Mouse (Mus musculus) T-cell, adult 2 months (primary cell): ENCODE data around the gene Cep128.
"Not testable (repeated sequence)": the region's sequence is repeated elsewhere in the genome, so short reads cannot be mapped to it uniquely, and the experiment has no call there.

ENCODE experiments used
- DNase-seq: peaks from one replicate; pipeline ENCODE4 v3.0.0; 2022; ENCODE audit warnings: low spot score

Gene Cep128

GRCm38 (mm10) chr12:91384281-91385017 is at the start of gene Cep128, which contains the start of gene Tshr:
Cep128 (minus strand) TSS chr12:91384409.
Tshr (plus strand) TSS chr12:91384563.
- peak; percentile 93 for DNase-seq

GRCm38 (mm10) chr12:91427129-91427528 is 42.9 kb upstream of the Cep128 start:
- DNase-seq: no peak

GRCm38 (mm10) chr12:91426499-91426898 is 42.3 kb upstream of the Cep128 start:
- no peak for DNase-seq

GRCm38 (mm10) chr12:91423125-91423820 is 39.1 kb upstream of the Cep128 start:
- DNase-seq: peak; percentile 51

GRCm38 (mm10) chr12:91421272-91421671 is 37.1 kb upstream of the Cep128 start:
- no peak for DNase-seq

GRCm38 (mm10) chr12:91418791-91419190 is 34.6 kb upstream of the Cep128 start:
- peak; percentile 46 for DNase-seq

GRCm38 (mm10) chr12:91416828-91417227 is 32.6 kb upstream of the Cep128 start:
- no peak for DNase-seq

- no peak for DNase-seq
Measured at GRCm38 (mm10) chr12:91415112-91415511, 30.9 kb upstream of the Cep128 start.

- DNase-seq: no peak
Measured at GRCm38 (mm10) chr12:91412461-91413182, 28.4 kb upstream of the Cep128 start.

- no peak for DNase-seq
Measured at GRCm38 (mm10) chr12:91410306-91410705, 26.1 kb upstream of the Cep128 start.

- DNase-seq: no peak
Measured at GRCm38 (mm10) chr12:91401049-91401352, 16.8 kb upstream of the Cep128 start.

- DNase-seq: peak; percentile 28
Measured at GRCm38 (mm10) chr12:91400232-91401048, 16.2 kb upstream of the Cep128 start.

GRCm38 (mm10) chr12:91383516-91384264 is 519 bp downstream of the Cep128 start:
- no peak for DNase-seq

GRCm38 (mm10) chr12:91369173-91369572 is 15.0 kb downstream of the Cep128 start:
- DNase-seq: no peak

- DNase-seq: no peak
Measured at GRCm38 (mm10) chr12:91353783-91354182, 30.4 kb downstream of the Cep128 start.

GRCm38 (mm10) chr12:91338656-91339055 is 45.6 kb downstream of the Cep128 start:
- not testable (repeated sequence) for DNase-seq

GRCm38 (mm10) chr12:91327527-91327926 is 56.7 kb downstream of the Cep128 start:
- no peak for DNase-seq

GRCm38 (mm10) chr12:91326104-91326503 is 58.1 kb downstream of the Cep128 start:
- no peak for DNase-seq

GRCm38 (mm10) chr12:91315026-91315425 is 69.2 kb downstream of the Cep128 start:
- DNase-seq: no peak

- no peak for DNase-seq
Measured at GRCm38 (mm10) chr12:91313974-91314587, 70.1 kb downstream of the Cep128 start.

- DNase-seq: no peak
Measured at GRCm38 (mm10) chr12:91312591-91312990, 71.6 kb downstream of the Cep128 start.
